Mouse (Mus musculus): ENCODE measurements around the gene Gpr183.

Gene Gpr183

DNA sequence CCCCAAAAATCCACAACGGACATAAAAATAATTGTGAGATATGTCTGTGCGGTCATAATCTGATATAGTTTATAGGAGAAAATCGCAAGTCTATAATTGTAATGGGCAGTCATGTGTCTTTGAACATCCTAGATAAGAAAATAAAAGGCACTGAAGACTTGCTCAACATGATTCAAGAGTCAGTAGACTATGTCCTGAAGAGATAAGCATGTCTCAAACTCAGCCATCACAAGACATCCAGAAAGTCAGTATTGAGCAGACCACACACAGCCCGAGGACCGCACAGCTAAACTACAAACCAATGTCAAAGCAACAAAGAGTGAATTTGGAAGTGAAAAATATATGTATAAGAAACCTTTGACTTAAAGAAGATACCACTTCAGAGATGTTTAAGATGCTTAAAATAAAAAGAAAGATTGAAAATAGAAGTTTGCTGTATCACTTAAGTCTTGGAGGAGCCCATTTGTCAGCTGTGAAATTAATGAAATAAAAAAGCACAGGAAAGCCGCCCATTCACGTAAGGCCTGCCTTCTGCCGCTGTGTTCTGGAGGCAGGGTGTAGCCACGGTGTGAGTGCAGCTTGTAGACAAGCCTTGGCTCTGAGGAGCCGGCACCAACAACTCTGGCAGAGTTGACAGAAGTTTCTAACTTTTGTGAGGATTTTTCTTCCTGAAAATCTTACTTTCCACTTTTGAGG is 7.7 kb downstream of the Gpr183 start:
- no peak for DNase-seq (ENCODE audit: low read depth, low spot score)

DNA sequence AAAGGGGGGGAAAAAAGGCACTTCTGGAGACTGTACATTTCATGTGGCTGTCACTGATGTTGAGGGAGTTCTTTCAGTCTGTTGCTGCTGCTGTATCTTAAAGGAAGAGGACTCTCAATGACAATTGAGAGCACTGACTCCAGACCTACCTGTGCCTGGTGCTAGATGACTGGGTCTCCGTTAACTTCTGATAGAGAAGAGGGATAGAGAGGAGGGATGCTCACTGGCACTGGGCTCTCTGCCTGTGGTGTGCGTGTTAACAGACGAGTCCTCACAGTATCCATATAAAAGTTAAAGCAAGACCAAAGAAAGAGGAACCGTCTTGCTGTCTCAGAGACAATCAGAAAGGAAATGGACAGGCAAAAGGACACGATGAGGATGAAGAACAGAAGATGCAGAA is 8.7 kb downstream of the Gpr183 start:
- DNase-seq (ENCODE audit: low read depth, low spot score), result no peak

DNA sequence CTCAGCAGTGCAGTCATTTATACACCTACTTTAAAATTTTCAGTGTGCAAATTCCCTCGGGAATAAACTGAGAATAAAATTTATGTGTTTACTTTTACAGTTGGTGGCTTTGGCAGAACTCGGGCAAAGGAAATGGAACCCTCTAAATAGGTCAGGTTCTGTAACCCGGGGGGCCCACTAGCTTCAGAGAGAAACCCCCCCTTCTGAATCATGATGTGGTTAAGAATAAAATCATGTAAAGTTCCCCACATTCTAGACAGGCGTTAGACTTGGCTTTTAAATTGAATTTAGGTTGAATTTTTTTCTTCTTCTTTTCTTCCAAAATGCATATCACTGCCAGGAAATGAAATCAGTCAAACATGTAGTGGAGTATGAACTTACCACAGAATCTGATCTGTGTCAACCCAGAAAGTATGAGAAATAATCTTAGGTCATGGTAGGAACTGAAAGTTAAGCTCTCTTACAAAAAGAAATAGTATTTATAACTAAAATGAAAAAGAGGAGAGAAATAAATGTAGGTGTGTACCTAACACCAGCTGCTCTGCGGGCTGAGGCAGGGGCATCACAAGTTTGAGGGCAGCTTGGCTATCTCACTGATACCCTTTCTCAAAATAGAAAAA is 9.7 kb downstream of the Gpr183 start:
- DNase-seq (ENCODE audit: low read depth, low spot score), result no peak

DNA sequence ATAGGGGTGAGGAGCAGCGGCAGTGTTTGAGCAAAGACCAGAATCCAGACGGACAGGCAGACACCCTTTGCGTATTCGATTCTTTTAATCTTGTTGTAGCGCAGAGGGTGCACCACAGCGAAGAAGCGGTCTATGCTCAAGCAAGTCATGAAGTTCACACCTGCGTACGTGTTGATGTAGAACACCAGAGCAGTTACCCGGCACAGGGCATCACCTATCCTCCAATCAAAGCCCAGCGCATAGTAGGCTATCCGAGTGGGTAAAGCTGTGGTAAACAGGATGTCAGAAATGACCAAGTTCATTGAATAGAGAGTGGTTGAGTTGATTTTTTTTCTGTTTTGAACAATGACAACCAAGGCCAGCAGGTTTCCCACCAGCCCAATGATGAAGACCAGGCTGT is 10.4 kb downstream of the Gpr183 start:
- no peak for DNase-seq (ENCODE audit: low read depth, low spot score)

DNA sequence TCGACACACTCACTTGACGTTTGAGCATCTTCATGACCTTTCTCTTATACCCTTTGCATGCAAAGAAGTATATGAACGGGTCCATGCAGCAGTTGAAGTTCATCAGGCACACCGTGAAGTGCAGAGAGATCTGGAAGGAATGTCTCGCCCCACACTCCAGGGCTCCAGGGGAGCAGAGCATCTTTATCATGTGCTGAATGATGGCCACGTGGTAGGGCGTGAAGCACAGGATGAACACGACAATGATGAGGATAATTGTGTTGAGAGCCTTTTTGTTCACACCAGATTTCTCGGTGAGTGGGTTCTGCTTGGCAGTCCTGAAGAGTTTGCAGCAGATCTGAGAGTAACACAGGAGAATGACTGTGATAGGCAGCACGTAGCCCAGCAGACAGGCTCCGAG is 10.9 kb downstream of the Gpr183 start:
- no peak for DNase-seq (ENCODE audit: low read depth, low spot score)

DNA sequence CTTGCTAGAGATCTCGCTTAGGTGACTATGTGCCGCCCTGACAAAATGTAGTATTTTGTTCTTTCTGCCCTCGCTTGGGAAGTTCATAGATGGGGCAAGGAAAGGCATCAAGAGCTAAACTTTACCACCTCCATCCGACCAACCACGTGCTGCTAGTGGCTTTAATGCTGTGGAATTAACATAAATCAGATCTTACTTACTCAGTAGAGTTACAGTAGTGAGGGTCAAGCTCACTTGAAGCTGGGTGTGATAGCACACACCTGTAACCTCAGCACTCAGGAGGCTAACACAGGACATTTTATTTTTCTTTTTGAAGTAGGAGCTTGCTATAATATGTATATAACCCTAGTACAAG is 13.0 kb downstream of the Gpr183 start:
- DNase-seq (ENCODE audit: low read depth, low spot score), result no peak

DNA sequence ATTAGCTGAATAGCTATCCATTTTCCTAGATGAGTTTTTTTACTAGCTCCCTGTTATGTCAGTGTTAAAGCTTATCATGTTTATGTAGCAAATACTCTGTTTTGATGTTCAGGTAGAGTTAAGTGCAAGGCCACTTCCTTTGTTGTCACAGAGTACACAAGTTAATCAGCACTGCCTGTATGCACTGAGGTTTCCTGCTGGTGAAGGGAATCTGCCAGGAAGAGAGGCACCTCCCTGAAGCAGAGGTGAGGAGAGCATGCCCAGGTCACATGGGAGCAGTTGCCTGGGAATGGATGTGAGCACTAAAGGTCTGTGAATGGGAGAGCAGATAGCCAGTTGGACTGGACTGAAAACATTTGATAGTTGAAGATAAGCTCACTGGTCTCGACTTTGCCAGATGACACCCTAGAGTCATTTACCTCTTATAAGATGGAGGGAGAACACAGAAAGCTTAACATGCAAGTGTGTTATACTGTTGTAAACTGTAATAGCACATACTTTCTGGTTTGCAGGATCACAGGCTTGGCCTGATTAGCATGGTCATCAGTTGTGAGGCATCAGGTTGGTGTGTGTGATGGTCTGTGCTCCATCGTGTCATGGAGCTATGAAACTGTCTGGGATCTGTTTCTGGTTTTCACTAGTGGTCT is 13.5 kb downstream of the Gpr183 start:
- DNase-seq (ENCODE audit: low read depth, low spot score), result no peak

DNA sequence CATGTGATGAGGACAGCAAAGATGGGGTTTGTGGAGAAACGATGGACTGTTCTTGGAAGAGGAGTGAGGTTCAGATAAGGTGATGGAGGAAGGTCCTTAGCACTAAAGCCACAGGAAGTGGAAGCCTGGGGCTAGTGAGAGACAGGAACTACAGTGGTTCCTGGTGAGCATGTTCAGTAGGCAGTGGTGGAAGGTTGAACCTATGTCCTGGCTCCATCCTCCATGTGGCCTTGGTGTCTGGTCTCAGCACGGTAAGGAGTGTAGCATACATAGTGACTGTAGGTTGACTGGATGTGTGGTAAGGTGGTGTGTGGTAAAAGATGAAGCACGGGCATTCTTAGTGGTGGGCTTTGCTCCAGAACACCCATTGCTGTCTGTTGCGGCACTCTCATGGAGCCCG is 15.1 kb downstream of the Gpr183 start:
- no peak for DNase-seq (ENCODE audit: low read depth, low spot score)

DNA sequence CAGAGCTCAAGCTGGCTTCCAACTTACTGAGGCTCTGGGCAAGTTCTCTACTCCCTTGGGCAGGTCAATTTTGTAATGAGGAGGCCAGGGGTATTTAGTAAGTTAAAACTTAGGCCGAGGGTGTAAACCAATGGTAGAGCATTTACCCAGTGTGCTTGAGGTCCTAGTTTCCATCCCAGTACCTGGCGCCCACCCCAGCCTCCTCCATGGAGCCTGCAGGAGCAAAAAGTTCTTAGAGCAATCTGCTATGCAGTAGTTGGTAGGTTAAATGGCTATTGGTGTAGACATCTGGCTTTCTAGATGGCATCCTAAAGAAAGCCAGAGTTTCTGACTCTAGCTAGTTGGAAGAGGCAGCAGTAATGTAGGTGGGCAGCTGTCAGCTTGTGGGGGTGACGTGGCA is 15.6 kb downstream of the Gpr183 start:
- no peak for DNase-seq (ENCODE audit: low read depth, low spot score)

DNA sequence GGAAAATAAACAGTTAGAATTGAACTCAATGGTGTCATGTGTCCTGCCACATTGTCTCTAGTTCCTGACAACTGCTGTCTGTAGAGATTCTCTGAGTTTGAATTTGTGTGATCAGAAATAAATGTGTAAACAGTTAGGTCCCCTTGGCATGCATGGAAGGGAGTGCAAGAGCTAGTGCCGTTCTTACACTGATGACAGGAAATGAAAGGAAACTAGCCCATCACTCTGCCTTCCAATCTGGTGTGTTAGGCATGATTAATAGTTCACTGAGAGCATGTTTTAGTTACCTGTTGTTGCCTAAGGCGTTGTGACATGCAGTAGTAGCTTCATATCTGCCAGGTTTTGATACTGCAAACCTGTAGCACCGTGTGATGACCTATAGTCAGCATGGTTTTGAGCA is 17.0 kb downstream of the Gpr183 start:
- DNase-seq (ENCODE audit: low read depth, low spot score), result no peak

DNA sequence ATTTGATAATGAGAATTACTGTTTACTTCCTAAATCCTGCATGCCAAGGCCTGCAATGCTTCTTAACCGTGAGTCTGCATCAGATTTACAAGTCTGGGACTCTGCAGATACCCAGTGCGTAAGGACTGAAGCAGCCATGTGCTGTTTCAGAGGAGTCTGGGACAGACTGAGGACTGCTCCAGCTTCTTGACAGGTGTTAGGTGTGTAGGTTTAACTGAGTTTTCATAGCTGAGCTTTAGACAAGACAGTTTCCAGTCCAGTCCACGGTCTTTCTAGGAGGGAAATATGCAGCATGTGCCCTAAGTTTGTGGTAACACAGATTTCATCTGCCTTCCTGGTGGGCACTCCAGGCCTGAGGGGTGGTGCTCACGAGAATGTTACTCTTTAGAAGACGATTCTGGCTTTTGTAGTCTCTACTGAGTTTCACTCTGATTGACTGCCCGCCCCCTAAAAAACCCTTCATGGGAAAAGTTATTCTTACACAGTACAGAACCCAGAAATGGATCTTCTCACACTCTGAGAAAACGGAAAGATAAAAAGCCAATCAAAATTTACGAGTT is 17.7 kb downstream of the Gpr183 start:
- DNase-seq (ENCODE audit: low read depth, low spot score), result no peak

DNA sequence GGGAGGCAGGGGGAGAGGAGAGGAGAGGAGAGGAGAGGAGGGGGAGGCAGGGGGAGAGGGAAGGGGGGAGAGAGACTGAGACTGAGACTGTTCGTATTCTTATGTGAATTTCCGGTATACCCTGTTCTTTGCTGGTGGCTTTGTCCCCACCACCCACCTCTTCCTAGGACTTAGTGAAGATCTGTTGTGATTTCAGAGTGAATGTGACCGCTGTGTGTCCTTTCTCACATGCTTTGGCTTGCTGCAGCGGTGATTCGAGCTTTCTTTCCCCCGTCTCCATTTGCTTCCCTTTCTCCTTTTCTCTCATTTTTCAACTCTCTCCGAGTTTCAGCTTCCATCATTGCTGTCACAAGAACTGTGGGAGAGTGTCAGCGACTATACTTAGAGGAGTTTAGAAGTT is 18.3 kb downstream of the Gpr183 start:
- DNase-seq (ENCODE audit: low read depth, low spot score), result no peak

DNA sequence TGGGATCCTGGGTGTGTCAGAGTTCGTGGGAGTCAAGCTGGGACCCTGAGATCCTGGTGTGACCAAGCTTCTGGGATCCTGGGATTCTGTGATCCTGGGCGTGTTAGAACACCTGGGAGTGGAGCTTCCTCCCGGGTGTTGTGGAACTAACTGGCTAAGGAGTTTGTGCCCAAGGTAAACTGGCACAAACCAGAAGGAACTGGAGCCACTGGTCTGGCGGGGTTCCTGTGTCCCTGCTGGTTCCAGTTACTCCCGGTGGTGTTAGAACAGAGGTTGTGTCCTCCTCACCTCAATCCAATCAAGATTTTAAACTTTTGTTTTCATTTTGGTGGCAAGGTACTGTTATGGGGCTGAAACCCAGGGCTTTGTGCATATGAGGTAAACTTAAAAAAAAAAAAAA is 18.9 kb downstream of the Gpr183 start:
- DNase-seq (ENCODE audit: low read depth, low spot score), result no peak

DNA sequence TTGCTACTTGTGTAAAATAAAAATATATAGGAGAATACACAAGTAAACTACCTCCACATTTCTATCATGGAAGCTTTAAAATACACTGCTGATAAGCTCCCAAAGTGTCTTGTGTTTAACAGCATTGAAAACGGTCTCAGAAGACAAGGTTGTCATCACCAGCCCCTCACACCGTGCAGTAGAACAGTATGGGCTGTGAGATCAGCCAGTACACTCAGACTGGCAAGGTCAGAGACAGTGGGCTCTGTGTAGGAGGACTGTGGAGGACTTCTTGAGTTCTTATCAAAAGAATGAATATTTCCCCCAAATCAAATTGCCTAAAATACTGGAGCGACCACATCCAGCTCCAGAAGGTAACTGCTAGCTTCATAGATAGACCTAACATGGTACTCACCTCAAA is 25.4 kb downstream of the Gpr183 start:
- no peak for DNase-seq (ENCODE audit: low read depth, low spot score)

DNA sequence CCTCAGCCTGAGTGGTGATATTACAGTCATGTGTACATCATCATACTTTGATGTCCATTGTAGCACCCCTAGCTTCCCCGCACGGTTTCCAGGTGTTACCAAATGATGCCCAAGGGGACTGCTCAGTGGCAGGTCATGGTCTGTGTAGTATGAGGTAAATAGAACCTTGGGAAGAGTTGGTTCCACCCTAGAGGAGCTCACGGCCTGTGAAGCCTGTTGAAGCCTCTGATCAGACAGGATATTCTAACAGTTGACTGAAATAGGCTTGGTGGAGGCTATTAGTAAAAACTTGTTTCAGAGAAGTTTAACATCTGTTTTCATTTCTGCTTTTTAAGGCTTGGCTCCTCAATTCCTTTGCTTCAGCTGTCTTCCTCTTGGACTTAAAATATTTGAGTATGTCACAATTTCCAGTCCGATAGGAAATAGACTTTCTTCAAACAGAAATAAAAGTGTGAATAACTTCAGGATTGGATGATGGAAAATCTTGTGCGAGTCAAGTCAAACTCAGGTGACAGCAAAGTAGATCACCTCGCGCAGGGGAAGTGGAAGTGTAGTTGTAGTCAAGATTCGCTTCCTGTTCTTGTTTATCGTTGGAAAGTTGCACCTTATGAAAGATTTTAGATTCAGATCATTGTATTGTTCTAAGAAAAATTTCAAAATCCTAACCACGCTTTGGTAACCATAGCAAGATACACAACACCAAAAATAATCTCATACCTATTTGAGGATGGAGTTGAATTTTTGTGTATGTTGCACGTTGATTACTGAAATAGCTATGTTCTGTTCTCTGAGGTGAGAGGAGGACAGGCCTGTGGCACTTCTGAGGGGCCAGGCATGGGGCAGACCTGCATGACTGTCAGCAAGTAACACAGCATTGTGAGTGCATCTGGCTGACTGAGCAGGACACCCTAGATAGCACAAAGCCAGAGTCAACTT is 26.5 kb downstream of the Gpr183 start:
- peak; percentile 43 for DNase-seq (ENCODE audit: low read depth, low spot score)

DNA sequence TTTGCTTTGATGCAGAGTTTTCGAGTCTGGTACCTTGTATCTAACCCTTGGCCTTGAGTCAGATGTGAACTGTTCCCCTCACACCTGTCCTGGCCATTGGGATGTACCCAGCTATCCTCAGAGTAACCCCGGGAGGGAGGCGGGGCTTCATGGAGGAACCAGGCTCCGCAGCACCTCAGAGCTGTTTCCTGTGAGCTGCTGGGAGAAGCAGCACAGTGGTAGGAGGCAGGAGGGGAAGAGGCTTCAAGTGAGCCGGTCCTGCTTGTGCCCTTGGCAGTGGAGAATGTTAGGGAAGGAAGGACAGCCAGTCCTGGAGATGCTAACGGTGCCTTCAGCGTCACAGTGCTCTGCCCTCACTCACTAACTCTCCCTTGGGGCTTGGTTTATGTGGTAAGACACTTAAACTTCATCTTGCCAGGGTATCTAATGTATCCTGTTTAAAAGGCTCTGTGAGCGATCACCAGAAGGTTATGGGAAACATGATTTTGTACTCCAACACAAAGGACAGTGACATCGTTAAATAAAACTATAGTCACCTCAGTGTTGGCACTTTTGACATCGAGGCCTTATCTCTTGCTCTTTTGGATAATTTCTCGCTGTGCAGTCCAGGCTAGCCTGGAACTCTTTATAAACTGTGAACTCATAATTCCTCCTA is 27.3 kb downstream of the Gpr183 start:
- peak; percentile 26 for DNase-seq (ENCODE audit: low read depth, low spot score)

DNA sequence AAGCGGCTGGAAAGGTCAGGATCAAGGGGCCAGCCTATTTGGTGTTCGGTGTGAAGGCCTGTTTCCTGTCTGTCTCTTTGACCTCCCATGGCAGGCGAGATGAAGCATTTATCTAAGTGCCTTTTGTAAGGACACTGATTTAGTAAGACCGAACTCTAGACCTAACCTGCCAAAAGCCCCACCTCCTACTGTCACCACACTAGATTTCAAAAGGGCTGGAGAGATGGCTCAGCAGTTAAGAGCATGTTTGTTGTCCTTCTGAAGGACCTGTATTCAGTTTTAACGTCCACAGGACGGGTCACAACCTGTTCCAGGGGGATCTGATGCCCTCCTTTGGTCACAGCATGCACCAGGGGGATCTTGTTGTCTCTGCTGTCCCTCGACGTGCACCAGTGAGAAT is 28.1 kb downstream of the Gpr183 start:
- no peak for DNase-seq (ENCODE audit: low read depth, low spot score)

DNA sequence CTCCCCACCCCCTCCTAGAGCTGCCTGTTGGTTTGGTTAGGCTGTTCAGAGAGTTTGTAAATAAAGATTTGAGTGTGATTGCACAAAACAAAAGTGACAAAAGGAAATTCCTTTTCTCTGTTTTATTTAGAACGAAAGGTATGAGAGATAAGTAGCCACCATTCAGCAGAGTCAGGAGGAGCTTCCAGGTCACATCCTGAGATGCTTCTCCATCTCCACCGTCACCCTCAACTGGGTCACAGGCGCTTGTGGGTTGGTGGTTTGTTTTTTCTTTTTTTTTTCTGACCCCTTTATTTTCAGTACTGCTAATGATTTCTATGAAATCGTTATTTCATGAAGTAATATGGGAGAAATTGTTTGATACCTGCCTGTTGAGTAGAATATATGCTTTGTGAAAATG is 28.6 kb downstream of the Gpr183 start:
- no peak for DNase-seq (ENCODE audit: low read depth, low spot score)

DNA sequence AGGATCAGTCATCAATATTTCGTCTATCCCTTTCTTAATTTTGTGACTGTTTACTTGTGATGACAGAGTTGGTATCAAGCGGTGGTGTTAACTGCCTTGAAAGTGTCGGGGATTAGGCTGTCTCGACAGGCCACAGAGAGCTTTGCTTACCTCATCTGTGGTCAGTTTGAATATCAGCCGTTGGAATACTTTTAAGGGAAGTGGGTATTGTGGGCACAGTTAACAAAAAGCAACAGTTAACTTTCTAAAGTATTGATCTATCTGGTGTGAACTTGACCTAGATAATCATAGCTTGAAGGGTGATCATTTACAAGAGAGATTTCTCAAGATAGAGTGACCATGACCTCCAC is 30.4 kb downstream of the Gpr183 start:
- DNase-seq (ENCODE audit: low read depth, low spot score), result no peak

DNA sequence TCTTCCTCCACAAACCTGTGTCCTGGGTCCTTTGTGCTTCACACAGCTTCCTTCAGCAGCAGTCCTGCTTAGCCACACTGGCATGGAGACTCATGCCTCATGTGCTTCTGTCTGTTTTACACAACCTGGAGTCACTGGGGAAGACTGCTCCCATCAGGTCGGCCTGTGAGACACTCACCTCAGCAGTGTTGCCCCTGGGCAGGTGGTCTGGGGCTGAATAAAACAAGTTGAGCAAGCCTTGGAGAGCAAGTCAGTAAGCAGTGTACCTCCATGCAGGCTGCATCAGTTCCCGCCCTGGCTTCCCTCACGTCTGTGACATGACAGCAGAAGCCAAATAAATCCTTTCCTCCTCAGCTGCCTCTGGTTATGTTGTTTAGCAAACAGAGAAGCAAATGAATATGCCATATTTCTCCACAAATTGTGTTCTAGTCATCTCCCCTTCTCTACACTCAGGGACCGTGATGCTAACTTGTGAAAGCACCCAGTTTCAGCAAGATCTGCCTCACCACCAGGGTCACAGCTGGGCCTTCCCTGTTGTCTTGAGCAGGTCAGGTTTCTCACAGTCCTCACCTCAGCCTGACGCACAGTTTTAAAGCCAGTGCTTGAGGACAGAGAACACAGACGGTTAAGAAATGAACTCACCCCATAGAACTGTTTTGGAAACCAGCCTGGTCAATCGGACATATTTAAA is 30.9 kb downstream of the Gpr183 start:
- no peak for DNase-seq (ENCODE audit: low read depth, low spot score)

DNA sequence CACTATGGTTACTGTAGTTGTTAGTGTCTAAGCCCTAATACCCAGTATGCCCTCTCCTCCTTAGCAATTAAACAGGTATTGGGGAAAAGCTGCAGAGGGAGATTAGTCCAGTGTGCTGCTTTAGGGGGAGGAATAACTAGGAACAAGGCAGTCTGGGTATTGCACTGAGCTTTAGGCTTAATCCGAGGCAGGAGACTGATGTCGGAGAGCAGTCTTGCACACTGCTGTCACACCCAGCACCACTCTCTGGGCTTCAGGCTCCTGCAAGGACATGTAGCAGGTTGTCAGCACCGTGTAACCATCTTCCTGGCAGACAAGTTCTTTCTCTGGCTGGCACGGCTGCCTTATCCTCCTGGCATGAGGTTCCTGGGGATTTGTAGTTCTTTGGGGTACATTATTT is 32.8 kb downstream of the Gpr183 start:
- DNase-seq (ENCODE audit: low read depth, low spot score), result no peak

Measured in skeletal muscle tissue, adult 2 months (tissue).